Mouse (Mus musculus) midbrain, embryonic 12.5 days (tissue): ENCODE results near the gene Jam2. TPM values are rescaled to one million over a fixed set of nuclear protein-coding genes. Genes with fewer than 3 reads are reported as not detected.

Experiments used
- ATAC-seq: fragments of 200-750 bp; cut with Nextera tagmentation; 2 replicates; pipeline ENCODE4 v1.8.0; 2017; ENCODE audit warnings: low read depth, moderate TSS enrichment, moderate library complexity; ENCODE audit not compliant: low FRiP score
- H3K27ac ChIP-seq: fragments of 300-500 bp; sonication (generic); replicated peaks from 2 replicates; pipeline ENCODE4 v1.5.1; 2016; ENCODE audit warnings: mild to moderate bottlenecking
- H3K27me3 ChIP-seq: fragments of 300-500 bp; sonication (generic); 2 replicates; pipeline ENCODE4 v1.6.1; 2016; ENCODE audit warnings: mild to moderate bottlenecking
- H3K36me3 ChIP-seq: fragments of 300-500 bp; sonication (generic); 2 replicates; pipeline ENCODE4 v1.6.1; 2016
- H3K4me1 ChIP-seq: fragments of 300-500 bp; sonication (generic); 2 replicates; pipeline ENCODE4 v1.6.1; 2016
- H3K4me2 ChIP-seq: fragments of 300-500 bp; sonication (generic); replicated peaks from 2 replicates; pipeline ENCODE4 v1.6.1; 2016; ENCODE audit warnings: mild to moderate bottlenecking, moderate library complexity
- H3K4me3 ChIP-seq: fragments of 300-500 bp; sonication (generic); 2 replicates; pipeline ENCODE4 v1.5.1; 2016; ENCODE audit warnings: mild to moderate bottlenecking
- H3K9ac ChIP-seq: fragments of 300-500 bp; sonication (generic); replicated peaks from 2 replicates; pipeline ENCODE4 v1.6.1; 2016; ENCODE audit warnings: mild to moderate bottlenecking, moderate library complexity
- H3K9me3 ChIP-seq: fragments of 300-500 bp; sonication (generic); 2 replicates; pipeline ENCODE4 v1.6.1; 2016; ENCODE audit warnings: mild to moderate bottlenecking
- WGBS: fragments of 180-500 bp; shearing (Covaris S2); methylation state at CpG from one replicate; pipeline ENCODE4 v1.1.7; 2016; 5-methylcytosine and 5-hydroxymethylcytosine counted together
- polyA plus RNA-seq: library from polyadenylated mRNA; unstranded; fragments of >200 nt; fragmentation: Nextera tagmentation; extraction: Ambion mirVana; gene quantifications from 2 replicates; pipeline ENCODE4 v1.2.1, GENCODE M21; 2016

Jam2 gene
- polyA plus RNA-seq, 1 experiment from 2014 or later = 73.7 TPM

GRCm38 (mm10) chr16:84875012-84875717 lies 101.2 kb downstream of the Jam2 start:
- Histone ChIP-seq H3K4me1 (0 out of 2 replicates have a peak, but pooled peaks cover 8% of the 10 kb centered on the region), H3K9ac (no peak overlapping the region), H3K27me3 (no peaks in the 10 kb centered on the region), H3K4me2 (no peak overlapping the region), H3K9me3 (no peaks in the 10 kb centered on the region), H3K36me3 (no peaks in the 10 kb centered on the region), H3K27ac (no peak overlapping the region), H3K4me3 (no peak overlapping the region)
- ATAC-seq = no peak
- 80% methylated on average over 24 of the region's 24 CpGs for WGBS

Other genes with a start within 250 kb of the Jam2 start
- gene Mrpl39, start 38.4 kb upstream of the Jam2 start, polyA plus RNA-seq = 49.4 and 51.3 TPM in 2 replicates
- 38.5 and 39.5 TPM in 2 replicates for gene Gabpa, start 60.8 kb downstream of the Jam2 start, polyA plus RNA-seq
- gene Atp5j, start 61.5 kb downstream of the Jam2 start, polyA plus RNA-seq = 695 and 706 TPM in 2 replicates